Mouse (Mus musculus) lung, adult 2 months (tissue): ENCODE results near the gene Wbp1. TPM values are rescaled to one million over a fixed set of nuclear protein-coding genes. Genes with fewer than 3 reads are reported as not detected.

Experiments
- DNase-seq: peaks from one replicate; pipeline ENCODE4 v3.0.0; 2022
- H3K4me1 ChIP-seq: fragments of 200-500 bp; 2 replicates; pipeline ENCODE4 v1.6.1; 2011; ENCODE audit warnings: low read length; ENCODE audit not compliant: control insufficient read depth, insufficient read depth
- H3K4me3 ChIP-seq: fragments of 200-500 bp; replicated peaks from 2 replicates; pipeline ENCODE3; 2011; ENCODE audit warnings: low read depth, mild to moderate bottlenecking, control low read depth, low read length; ENCODE audit errors: extremely low read depth
- CTCF ChIP-seq: fragments of 200-500 bp; IDR thresholded peaks from 2 replicates; pipeline ENCODE4 v1.5.1; 2011; ENCODE audit warnings: mild to moderate bottlenecking, low read length, control low read depth; ENCODE audit not compliant: insufficient read depth
- POLR2A ChIP-seq: fragments of 200-500 bp; IDR thresholded peaks from 2 replicates; pipeline ENCODE4 v1.6.1; 2011; ENCODE audit warnings: low read depth, mild to moderate bottlenecking, control low read depth, low read length, borderline replicate concordance; ENCODE audit errors: extremely low read depth
- WGBS: fragments of 180-500 bp; shearing (Covaris S2); methylation state at CpG from one replicate; pipeline ENCODE4 v1.1.7; 2018; 5-methylcytosine and 5-hydroxymethylcytosine counted together
- polyA plus RNA-seq: library from polyadenylated mRNA; depleted of rRNA; stranded (reverse); fragments of >200 nt; gene quantifications from 2 replicates; pipeline ENCODE4 v1.2.3, GENCODE M21; 2012

Gene Wbp1
- polyA plus RNA-seq, 1 experiment: 211 TPM

- 91% methylated on average over 5 of the region's 5 CpGs for WGBS
- TF ChIP-seq POLR2A: no peak
- TF ChIP-seq CTCF: no peak
- peaks cover 4% of the 10 kb centered on the region for H3K4me1 ChIP-seq
- no peak for DNase-seq
- H3K4me3 ChIP-seq: no peak overlapping the region
These were observed 6.1 kb upstream of the Wbp1 start for GRCm38 (mm10) chr6:83127419-83127818.

DNA sequence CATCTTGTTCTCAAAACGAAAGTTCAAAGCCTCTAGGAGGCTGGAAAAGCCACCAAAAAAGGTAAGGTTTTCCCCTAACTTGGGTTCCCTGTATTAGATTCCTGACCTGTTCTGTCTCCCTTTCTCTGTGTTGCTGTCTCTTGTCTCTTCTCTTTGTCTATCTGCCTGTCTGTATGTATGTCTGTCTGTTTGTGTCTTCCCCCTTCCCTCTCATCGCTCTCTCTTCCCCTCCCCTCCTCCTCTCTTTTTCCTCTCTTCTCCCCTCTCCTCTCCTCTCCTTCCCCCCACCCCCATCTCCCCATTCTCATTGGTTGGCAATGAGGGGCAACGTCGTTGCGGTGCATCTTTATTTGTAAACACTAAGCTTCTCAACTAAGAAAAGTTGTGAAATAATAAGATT, 4.0 kb upstream of the Wbp1 start, which contains the start of gene Ino80b:
Gene Ino80b (minus strand): TSS at position 101 of the 400 bp plus-strand sequence.
- TF ChIP-seq CTCF (no peak), POLR2A (no peak)
- H3K4me1 ChIP-seq: peaks cover 11% of the 10 kb centered on the region
- WGBS: 27% methylated on average over 5 of the region's 5 CpGs
- H3K4me3 ChIP-seq: peak within 1 kb of the TSS; percentile 74
- no peak for DNase-seq

DNA sequence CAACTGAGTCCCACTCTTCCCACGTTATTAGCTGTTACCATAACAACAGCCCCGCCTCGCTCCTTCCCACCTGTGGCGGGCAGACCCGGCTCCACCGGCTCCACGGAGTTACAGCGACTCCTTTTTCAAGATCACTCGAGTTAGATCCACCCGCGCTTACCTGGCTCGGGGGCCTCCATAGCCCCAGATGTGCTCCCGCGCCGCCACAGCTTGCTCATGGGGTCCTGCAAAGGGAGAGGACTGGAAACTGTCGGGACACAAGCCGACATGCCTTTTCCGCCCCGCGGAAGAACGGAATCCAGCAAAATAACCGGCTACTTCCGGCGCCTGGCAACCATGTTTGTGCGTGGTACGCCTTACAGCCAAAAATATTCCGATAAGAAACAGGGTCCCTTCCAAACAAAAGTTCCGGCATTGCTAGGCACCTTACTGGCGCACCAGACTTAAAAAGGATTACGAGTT, 3.5 kb upstream of the Wbp1 start:
- under 1% methylated on average over 30 of the region's 30 CpGs for WGBS
- peak overlapping the region; percentile 74 for H3K4me3 ChIP-seq
- H3K4me1 ChIP-seq: peaks cover 11% of the 10 kb centered on the region
- TF ChIP-seq CTCF (no peak), POLR2A (peak; percentile 74; the same call in 1 of the 2 replicates)
- DNase-seq: peak; percentile 90

DNA sequence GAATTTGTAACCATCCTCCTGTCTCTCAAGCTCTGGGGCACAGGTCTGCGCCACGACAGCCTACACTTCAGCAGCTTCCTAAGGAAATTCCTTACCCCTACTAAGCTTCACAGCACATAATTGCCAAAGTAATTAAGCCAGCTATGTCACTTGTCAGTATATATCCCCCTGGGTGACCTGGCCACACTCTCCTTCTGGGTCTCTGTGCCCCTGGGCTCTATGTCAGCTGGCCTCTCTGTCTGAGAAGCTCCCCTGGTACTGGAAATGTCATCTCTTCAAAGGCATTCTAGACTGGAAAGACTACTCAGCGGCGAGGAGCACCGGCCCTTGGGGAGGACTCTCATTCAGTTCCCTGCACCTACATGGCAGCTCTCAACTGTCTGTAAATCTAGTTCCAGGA, 1.6 kb upstream of the Wbp1 start:
- Histone ChIP-seq H3K4me1 (peaks cover 11% of the 10 kb centered on the region), H3K4me3 (no peak overlapping the region)
- TF ChIP-seq CTCF (no peak), POLR2A (no peak)
- no peak for DNase-seq
- WGBS: 84% methylated on average over 5 of the region's 5 CpGs

- H3K4me1 ChIP-seq: peaks cover 11% of the 10 kb centered on the region
- H3K4me3 ChIP-seq: peak overlapping the region; percentile 61
- DNase-seq: no peak
- 3% methylated on average over 51 of the region's 52 CpGs for WGBS
- no peak for TF ChIP-seq POLR2A
- no peak for TF ChIP-seq CTCF
These were observed 728 bp upstream of the Wbp1 start for GRCm38 (mm10) chr6:83121863-83122710.

DNA sequence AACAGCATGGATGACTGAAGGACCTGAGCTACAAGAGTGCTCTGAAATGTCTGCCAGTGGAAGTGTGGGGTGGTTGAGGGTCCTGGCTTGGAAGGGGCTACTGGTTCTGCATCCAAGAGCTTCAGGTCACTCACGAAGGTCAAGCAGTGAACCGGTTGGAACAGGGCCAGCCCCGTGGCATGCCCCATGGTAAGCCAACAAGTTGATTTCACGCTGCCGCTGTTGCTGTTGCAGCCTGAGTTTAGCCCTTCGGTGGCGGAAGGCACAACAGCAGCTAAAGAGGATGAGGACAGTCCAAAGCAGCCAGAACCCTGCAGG, 1.7 kb downstream of the Wbp1 start:
- no peak for DNase-seq
- no peak overlapping the region for H3K4me3 ChIP-seq
- 72% methylated on average over 7 of the region's 7 CpGs for WGBS
- TF ChIP-seq CTCF (no peak), POLR2A (no peak)
- peaks cover 15% of the 10 kb centered on the region for H3K4me1 ChIP-seq

DNA sequence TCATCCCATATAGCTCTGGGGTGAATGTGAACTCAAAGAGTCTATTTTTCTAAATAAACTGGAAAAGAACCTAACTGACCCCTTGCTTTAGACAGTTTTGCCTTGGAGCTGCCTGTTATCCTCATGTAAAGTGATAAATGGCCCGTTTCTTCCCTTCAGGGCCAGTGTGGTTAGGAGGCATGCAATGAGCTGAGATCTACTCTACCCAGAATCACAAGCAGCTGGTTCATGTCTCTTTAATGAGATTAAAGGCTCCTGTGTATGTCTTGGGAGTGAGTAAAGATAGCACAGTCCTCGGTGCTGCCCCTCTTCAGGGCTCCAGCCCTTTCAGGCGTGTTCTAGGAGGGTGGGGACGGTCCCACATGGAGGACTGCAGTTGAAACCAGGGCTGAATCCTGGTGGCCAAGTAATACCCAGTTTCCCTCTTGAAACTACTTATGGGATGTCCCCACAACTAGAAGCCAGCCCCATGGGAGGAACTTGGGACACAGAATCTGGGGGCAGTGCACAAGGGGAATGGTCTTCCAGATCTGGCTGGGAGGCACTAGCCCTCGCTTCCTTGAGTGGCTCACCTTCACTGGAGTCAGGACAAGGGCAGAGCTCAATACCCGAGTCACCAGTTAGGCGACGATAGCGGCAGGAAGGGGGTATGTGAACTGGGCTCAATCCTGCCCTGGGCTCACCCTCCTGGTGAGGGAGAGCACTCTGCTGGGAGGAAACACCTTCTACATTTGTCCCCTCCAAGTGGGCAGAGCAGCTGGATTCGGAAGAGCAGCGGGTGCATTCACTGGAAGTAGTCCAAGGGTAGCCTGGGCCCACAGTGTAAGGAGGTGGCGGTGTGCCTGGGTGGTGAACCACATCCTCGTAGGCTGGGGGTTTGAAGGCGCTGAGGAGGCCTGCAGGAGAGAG, 2.3 kb downstream of the Wbp1 start:
- DNase-seq: no peak
- 72% methylated on average over 14 of the region's 14 CpGs for WGBS
- peaks cover 12% of the 10 kb centered on the region for H3K4me1 ChIP-seq
- no peak overlapping the region for H3K4me3 ChIP-seq
- TF ChIP-seq CTCF (no peak), POLR2A (no peak)

DNA sequence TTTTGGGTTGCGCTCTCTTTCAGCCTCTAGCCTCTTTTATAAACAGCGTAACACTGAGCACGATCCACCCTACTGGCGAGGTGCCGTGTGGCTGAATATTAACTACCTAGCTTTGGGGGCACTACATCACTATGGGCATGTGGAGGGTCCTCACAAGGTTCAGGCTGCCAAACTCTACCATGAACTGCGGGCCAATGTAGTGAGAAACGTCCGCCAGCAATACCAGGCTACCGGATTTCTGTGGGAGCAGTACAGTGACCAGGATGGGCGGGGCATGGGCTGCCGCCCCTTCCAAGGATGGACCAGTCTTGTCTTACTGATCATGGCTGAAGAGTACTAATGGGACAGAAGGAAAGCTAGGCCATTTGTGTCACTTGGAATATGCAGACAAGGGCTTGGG, 3.0 kb downstream of the Wbp1 start:
- 83% methylated on average over 11 of the region's 11 CpGs for WGBS
- TF ChIP-seq CTCF (no peak), POLR2A (0 out of 2 replicates have a peak, but pooled peaks have one; percentile 30)
- H3K4me3 ChIP-seq: no peak overlapping the region
- H3K4me1 ChIP-seq: peaks cover 12% of the 10 kb centered on the region
- DNase-seq: no peak

- Histone ChIP-seq H3K4me3 (no peak overlapping the region), H3K4me1 (peaks cover 12% of the 10 kb centered on the region)
- 89% methylated on average over 13 of the region's 13 CpGs for WGBS
- TF ChIP-seq CTCF (no peak), POLR2A (no peak)
- DNase-seq: no peak
These were observed 3.7 kb downstream of the Wbp1 start for GRCm38 (mm10) chr6:83117616-83118015.
